Mouse (Mus musculus): Measurements from ENCODE around the gene Wdr82. TPM values are rescaled to one million over a fixed set of nuclear protein-coding genes. Genes with fewer than 3 reads are reported as not detected.

The Wdr82 gene
- polyA plus RNA-seq, 1 experiment, result 95.4 TPM

GRCm38 (mm10) chr9:106202819-106203636 lies 32.3 kb downstream of the Wdr82 start, which contains the start of gene Twf2:
Gene Twf2, plus strand, starts transcription at chr9:106203108.
- Histone ChIP-seq H3K4me3 (ENCODE audit: insufficient read depth, low read length) (peak within 1 kb of the TSS; percentile 79), H3K27ac (ENCODE audit: insufficient read depth, low read length) (peak within 1 kb of the TSS; percentile 78), H3K4me1 (ENCODE audit: control insufficient read depth, insufficient read depth, low read length) (peaks cover 22% of the 10 kb centered on the region)
- TF ChIP-seq POLR2A (IDR thresholded peaks at IDR 0.05; ENCODE audit: extremely low read depth, insufficient read depth, low read length) (peak; percentile 71), CTCF (IDR thresholded peaks at IDR 0.05; ENCODE audit: extremely low read depth, insufficient read depth, low read length) (no peak)

- Histone ChIP-seq H3K27ac (ENCODE audit: insufficient read depth, low read length) (peak overlapping the region; percentile 12; the same call in 1 of the 2 replicates), H3K4me1 (ENCODE audit: control insufficient read depth, insufficient read depth, low read length) (peaks cover 23% of the 10 kb centered on the region), H3K4me3 (ENCODE audit: insufficient read depth, low read length) (peak overlapping the region; percentile 79)
- TF ChIP-seq CTCF (IDR thresholded peaks at IDR 0.05; ENCODE audit: extremely low read depth, insufficient read depth, low read length) (no peak), POLR2A (IDR thresholded peaks at IDR 0.05; ENCODE audit: extremely low read depth, insufficient read depth, low read length) (no peak)
Measured at GRCm38 (mm10) chr9:106203990-106204851, 33.5 kb downstream of the Wdr82 start.

DNA sequence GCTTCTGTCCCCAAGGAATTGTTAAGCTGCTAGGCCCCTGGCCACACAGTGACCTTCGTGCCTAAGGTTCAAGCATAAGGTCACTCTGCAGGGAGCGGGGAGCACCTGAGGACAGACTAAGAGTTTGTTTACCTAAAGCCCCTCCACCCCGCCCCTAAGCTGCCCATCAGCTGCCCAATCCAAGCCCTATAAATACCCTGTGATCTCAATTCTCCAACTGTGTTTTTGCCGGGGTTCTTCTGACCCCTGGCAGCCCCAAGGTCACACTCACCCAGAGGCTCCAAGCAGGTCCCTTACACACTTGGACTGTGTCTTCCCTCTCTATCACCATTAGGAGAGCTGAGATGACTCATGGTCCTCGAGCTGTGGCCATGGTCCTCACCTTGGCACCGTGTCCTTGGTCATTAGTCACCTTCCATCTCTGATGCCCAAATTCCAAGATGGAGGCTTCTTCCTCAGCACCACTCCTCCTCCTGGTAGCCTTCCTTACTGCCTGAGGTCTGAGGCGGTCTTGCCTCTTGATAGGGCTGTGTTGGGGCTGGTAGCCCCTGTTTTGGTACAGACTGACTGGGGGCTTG lies 35.1 kb downstream of the Wdr82 start:
- H3K4me3 ChIP-seq (ENCODE audit: insufficient read depth, low read length), result no peak overlapping the region; the same call in 1 of the 2 replicates
- TF ChIP-seq POLR2A (IDR thresholded peaks at IDR 0.05; ENCODE audit: extremely low read depth, insufficient read depth, low read length), result no peak
- no peak for TF ChIP-seq CTCF (IDR thresholded peaks at IDR 0.05; ENCODE audit: extremely low read depth, insufficient read depth, low read length)
- no peak overlapping the region for H3K27ac ChIP-seq (ENCODE audit: insufficient read depth, low read length)
- H3K4me1 ChIP-seq (ENCODE audit: control insufficient read depth, insufficient read depth, low read length), result peaks cover 23% of the 10 kb centered on the region

DNA sequence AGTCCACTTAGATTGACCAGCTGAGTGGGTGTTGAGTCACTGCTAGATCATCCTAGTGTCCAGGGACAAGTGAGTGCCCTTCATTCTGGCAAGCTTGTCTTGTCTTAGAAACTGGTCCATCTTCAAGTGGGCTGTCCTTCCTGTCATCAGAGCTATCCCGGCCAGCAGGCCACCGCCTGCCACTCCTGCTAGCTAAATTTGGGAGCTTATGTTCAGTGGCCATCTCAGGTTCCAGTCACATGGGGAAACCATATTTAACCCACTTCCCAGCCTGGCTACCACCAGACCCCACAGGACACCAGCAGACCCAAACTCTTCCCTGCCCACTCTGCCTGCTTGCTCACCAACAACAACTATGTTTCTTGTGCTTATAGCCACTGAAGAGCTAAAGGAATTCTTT lies 35.8 kb downstream of the Wdr82 start:
- no peak overlapping the region for H3K4me3 ChIP-seq (ENCODE audit: insufficient read depth, low read length)
- no peak for TF ChIP-seq POLR2A (IDR thresholded peaks at IDR 0.05; ENCODE audit: extremely low read depth, insufficient read depth, low read length)
- no peak for TF ChIP-seq CTCF (IDR thresholded peaks at IDR 0.05; ENCODE audit: extremely low read depth, insufficient read depth, low read length)
- no peak overlapping the region for H3K27ac ChIP-seq (ENCODE audit: insufficient read depth, low read length)

DNA sequence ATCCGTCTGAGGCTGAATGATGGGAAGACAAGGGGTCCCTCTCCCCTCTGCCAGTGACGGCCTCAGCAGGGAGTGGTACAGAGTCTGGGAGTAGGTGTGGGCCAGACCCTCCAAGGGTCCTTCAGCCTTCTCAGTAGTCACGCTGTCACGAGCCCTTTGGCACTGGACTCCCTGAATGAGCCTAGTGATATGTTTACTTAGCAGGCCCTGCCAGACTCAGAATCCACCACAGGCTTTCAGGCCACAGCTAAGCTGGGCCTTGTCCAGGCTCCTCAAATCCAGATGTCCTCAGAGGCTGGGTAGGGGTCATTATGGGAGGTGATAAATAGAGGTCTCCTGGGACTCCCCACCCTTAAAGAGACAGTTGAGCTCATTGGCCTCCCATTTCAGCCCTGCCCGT lies 37.5 kb downstream of the Wdr82 start:
- Histone ChIP-seq H3K4me3 (ENCODE audit: insufficient read depth, low read length) (no peak overlapping the region), H3K4me1 (ENCODE audit: control insufficient read depth, insufficient read depth, low read length) (peaks cover 23% of the 10 kb centered on the region), H3K27ac (ENCODE audit: insufficient read depth, low read length) (no peak overlapping the region)
- TF ChIP-seq CTCF (IDR thresholded peaks at IDR 0.05; ENCODE audit: extremely low read depth, insufficient read depth, low read length) (no peak), POLR2A (IDR thresholded peaks at IDR 0.05; ENCODE audit: extremely low read depth, insufficient read depth, low read length) (no peak)

More for the DNA sequence above, 35.8 kb downstream of the Wdr82 start:
- H3K4me1 ChIP-seq (ENCODE audit: control insufficient read depth, insufficient read depth, low read length), result peaks cover 23% of the 10 kb centered on the region

GRCm38 (mm10) chr9:106209954-106210353 lies 39.2 kb downstream of the Wdr82 start:
- H3K4me3 ChIP-seq (ENCODE audit: insufficient read depth, low read length), result no peak overlapping the region
- peaks cover 16% of the 10 kb centered on the region for H3K4me1 ChIP-seq (ENCODE audit: control insufficient read depth, insufficient read depth, low read length)
- TF ChIP-seq POLR2A (IDR thresholded peaks at IDR 0.05; ENCODE audit: extremely low read depth, insufficient read depth, low read length) (no peak), CTCF (IDR thresholded peaks at IDR 0.05; ENCODE audit: extremely low read depth, insufficient read depth, low read length) (no peak)
- H3K27ac ChIP-seq (ENCODE audit: insufficient read depth, low read length), result no peak overlapping the region

GRCm38 (mm10) chr9:106210853-106211609 lies 40.3 kb downstream of the Wdr82 start:
- Histone ChIP-seq H3K27ac (ENCODE audit: insufficient read depth, low read length) (no peak overlapping the region), H3K4me3 (ENCODE audit: insufficient read depth, low read length) (no peak overlapping the region), H3K4me1 (ENCODE audit: control insufficient read depth, insufficient read depth, low read length) (peaks cover 13% of the 10 kb centered on the region)
- TF ChIP-seq CTCF (IDR thresholded peaks at IDR 0.05; ENCODE audit: extremely low read depth, insufficient read depth, low read length) (no peak), POLR2A (IDR thresholded peaks at IDR 0.05; ENCODE audit: extremely low read depth, insufficient read depth, low read length) (no peak)

- Histone ChIP-seq H3K4me1 (ENCODE audit: control insufficient read depth, insufficient read depth, low read length) (peaks cover 7% of the 10 kb centered on the region), H3K4me3 (ENCODE audit: insufficient read depth, low read length) (0 out of 2 replicates have a peak overlapping the region, but pooled peaks have one; percentile 1), H3K27ac (ENCODE audit: insufficient read depth, low read length) (no peak overlapping the region)
- no peak for TF ChIP-seq POLR2A (IDR thresholded peaks at IDR 0.05; ENCODE audit: extremely low read depth, insufficient read depth, low read length)
- TF ChIP-seq CTCF (IDR thresholded peaks at IDR 0.05; ENCODE audit: extremely low read depth, insufficient read depth, low read length), result peak; percentile 99
Measured at GRCm38 (mm10) chr9:106211680-106212593, 41.2 kb downstream of the Wdr82 start.
